Comparison of ENCODE assay signal across 12 mouse cellular contexts in genomic region chr4:114612827-114613226, GRCm38 (mm10).
"Had no signal": no experiment of that assay in that cellular context is flagged by ENCODE, and none has a peak within 500 bp of the region (broad histone marks: within the 10 kb centered on the region; RNA-seq: fewer than 3 reads in every experiment).

No protein-coding gene starts in this region.

- H3K27me3 ChIP-seq: midbrain, embryonic 12.5 days; neural tube, embryonic 13.5 days had no signal

- H3K4me2 ChIP-seq: limb, embryonic 12.5 days; midbrain, embryonic 12.5 days; neural tube, embryonic 13.5 days had no signal

- H3K9me3 ChIP-seq: limb, embryonic 12.5 days; midbrain, embryonic 12.5 days; neural tube, embryonic 13.5 days had no signal

- H3K4me1 ChIP-seq: limb, embryonic 12.5 days; midbrain, embryonic 12.5 days; neural tube, embryonic 13.5 days had no signal

- H3K9ac ChIP-seq: limb, embryonic 12.5 days; liver, embryonic 14.5 days; midbrain, embryonic 12.5 days; neural tube, embryonic 13.5 days had no signal

- H3K27ac ChIP-seq: limb, embryonic 12.5 days; liver, embryonic 14.5 days; midbrain, embryonic 12.5 days; neural tube, embryonic 13.5 days had no signal

- DNase-seq: kidney, adult 8-10 months; lung, adult 18-20 months; lung, postnatal 10 days; retina, postnatal 1 day; right cerebral cortex, postnatal 4 days; spleen, adult 18-20 months; thymus, adult 18-20 months; thymus, postnatal 14 days had no signal

- H3K36me3 ChIP-seq: limb, embryonic 12.5 days; midbrain, embryonic 12.5 days; neural tube, embryonic 13.5 days had no signal

- H3K4me3 ChIP-seq: limb, embryonic 12.5 days; midbrain, embryonic 12.5 days; neural tube, embryonic 13.5 days had no signal
